Mouse (Mus musculus): ENCODE data around the gene Krt25. TPM values are rescaled to one million over a fixed set of nuclear protein-coding genes. Genes with fewer than 3 reads are reported as not detected.

Gene Krt25
- polyA plus RNA-seq, 1 experiment: not detected

DNA sequence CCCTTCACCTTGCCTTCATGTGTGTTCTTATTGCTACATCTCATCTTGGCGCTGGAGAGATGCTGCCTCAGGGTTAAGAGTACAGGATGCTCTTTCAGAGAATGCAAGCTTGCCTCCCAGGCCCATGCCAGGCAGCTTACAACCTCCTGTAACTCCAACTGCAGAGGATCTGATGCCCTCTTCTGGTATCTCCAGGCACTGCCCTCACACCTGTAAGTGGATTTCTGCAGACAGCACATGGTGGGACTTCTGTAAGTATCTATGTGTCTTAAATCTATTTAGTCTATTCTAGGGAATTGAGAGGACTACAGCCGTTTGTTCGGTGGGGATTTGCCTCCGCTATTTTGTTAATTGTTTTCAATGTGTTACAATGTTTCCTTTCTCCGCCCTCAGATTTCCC lies 29.9 kb downstream of the Krt25 start:
- Histone ChIP-seq H3ac (ENCODE audit: control insufficient read depth, insufficient read length, low read depth) (no peak overlapping the region), H3K27me3 (ENCODE audit: control insufficient read depth, insufficient read depth, insufficient read length) (peaks cover 13% of the 10 kb centered on the region), H3K79me2 (ENCODE audit: control insufficient read depth, insufficient read depth) (no peaks in the 10 kb centered on the region), H3K4me3 (ENCODE audit: insufficient read depth, poor library complexity, severe bottlenecking) (no peak overlapping the region), H3K36me3 (ENCODE audit: control insufficient read depth, insufficient read depth) (no peaks in the 10 kb centered on the region), H3K79me3 (ENCODE audit: low read depth) (no peaks in the 10 kb centered on the region)
- TF ChIP-seq CTCF (IDR thresholded peaks at IDR 0.05; ENCODE audit: control insufficient read depth, insufficient read depth, insufficient read length) (no peak), MYOD1 (IDR thresholded peaks at IDR 0.05; ENCODE audit: control insufficient read depth, insufficient read length, low read depth) (no peak), CEBPB (IDR thresholded peaks at IDR 0.05; ENCODE audit: low read depth) (no peak), FOSL1 (IDR thresholded peaks at IDR 0.05; ENCODE audit: insufficient read depth, low read length, poor library complexity, severe bottlenecking) (no peak), USF1 (IDR thresholded peaks at IDR 0.05; ENCODE audit: low read depth) (no peak)

DNA sequence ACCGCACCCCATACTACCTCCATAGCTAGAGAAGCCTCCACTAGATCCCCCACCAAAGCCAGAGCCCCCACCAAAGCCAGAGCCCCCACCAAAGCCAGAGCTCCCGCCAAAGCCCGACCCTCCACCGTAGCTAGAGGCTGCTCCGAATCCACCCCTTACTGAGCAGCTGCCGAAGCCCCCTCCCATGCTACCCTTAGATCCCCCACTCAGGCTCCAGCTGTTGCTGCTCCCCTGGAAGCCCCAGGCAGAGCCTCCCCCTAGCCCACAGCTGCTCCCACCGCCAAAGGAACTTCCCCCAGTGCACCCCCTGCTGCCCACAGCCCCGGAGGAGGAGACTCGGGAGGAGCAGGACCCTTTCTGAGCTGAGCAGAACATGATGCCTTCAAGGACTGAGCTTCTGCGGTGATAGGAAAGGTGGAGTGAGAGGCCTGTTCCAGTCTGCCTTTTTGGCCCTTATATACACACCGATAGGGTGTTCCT lies 37.9 kb downstream of the Krt25 start, which contains the start of gene Krt24:
TSS of gene Krt24 (minus strand) at position 430 of the 480 bp plus-strand sequence.
- H3K27me3 ChIP-seq (ENCODE audit: control insufficient read depth, insufficient read depth, insufficient read length): peaks cover 57% of the 10 kb centered on the region

DNA sequence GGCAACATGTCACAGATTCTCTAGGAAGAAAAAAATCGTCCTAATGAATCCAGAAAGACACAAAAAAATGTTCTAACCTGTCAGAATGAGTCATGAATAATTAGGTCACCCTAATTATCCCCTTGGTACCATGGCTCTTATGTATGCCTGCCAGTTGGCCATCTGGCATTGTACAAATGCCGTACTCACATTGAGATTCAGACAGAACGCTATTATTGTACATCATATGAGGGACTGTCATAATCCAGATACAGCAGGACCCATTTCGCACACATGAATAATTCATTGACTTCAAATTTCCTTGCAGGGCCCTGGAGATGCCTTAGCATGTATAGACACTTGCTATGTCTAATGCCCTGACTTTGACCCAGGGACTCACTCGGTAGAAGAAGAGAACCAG lies 38.7 kb downstream of the Krt25 start:
- Histone ChIP-seq H3K27me3 (ENCODE audit: control insufficient read depth, insufficient read depth, insufficient read length) (peaks cover 57% of the 10 kb centered on the region), H3K79me3 (ENCODE audit: low read depth) (no peaks in the 10 kb centered on the region), H3K36me3 (ENCODE audit: control insufficient read depth, insufficient read depth) (no peaks in the 10 kb centered on the region), H3ac (ENCODE audit: control insufficient read depth, insufficient read length, low read depth) (no peak overlapping the region), H3K4me3 (ENCODE audit: insufficient read depth, poor library complexity, severe bottlenecking) (no peak overlapping the region), H3K79me2 (ENCODE audit: control insufficient read depth, insufficient read depth) (no peaks in the 10 kb centered on the region)
- TF ChIP-seq CTCF (IDR thresholded peaks at IDR 0.05; ENCODE audit: control insufficient read depth, insufficient read depth, insufficient read length) (no peak), USF1 (IDR thresholded peaks at IDR 0.05; ENCODE audit: low read depth) (no peak), MYOG (IDR thresholded peaks at IDR 0.05; ENCODE audit: control insufficient read depth, extremely low read depth, insufficient read length) (no peak), FOSL1 (IDR thresholded peaks at IDR 0.05; ENCODE audit: insufficient read depth, low read length, poor library complexity, severe bottlenecking) (no peak), CEBPB (IDR thresholded peaks at IDR 0.05; ENCODE audit: low read depth) (no peak), MYOD1 (IDR thresholded peaks at IDR 0.05; ENCODE audit: control insufficient read depth, insufficient read length, low read depth) (no peak), MAX (IDR thresholded peaks at IDR 0.05) (no peak)

More for the DNA sequence above, 37.9 kb downstream of the Krt25 start, which contains the start of gene Krt24:
- H3K79me3 ChIP-seq (ENCODE audit: low read depth): no peaks in the 10 kb centered on the region
- H3K79me2 ChIP-seq (ENCODE audit: control insufficient read depth, insufficient read depth): no peaks in the 10 kb centered on the region
- H3K36me3 ChIP-seq (ENCODE audit: control insufficient read depth, insufficient read depth): no peaks in the 10 kb centered on the region
- no peak within 1 kb of the TSS for H3ac ChIP-seq (ENCODE audit: control insufficient read depth, insufficient read length, low read depth)
- no peak within 1 kb of the TSS for H3K4me3 ChIP-seq (ENCODE audit: insufficient read depth, poor library complexity, severe bottlenecking)
- TF ChIP-seq MYOG (IDR thresholded peaks at IDR 0.05; ENCODE audit: control insufficient read depth, extremely low read depth, insufficient read length): no peak
- no peak for TF ChIP-seq MAX (IDR thresholded peaks at IDR 0.05)
- no peak for TF ChIP-seq USF1 (IDR thresholded peaks at IDR 0.05; ENCODE audit: low read depth)
- no peak for TF ChIP-seq MYOD1 (IDR thresholded peaks at IDR 0.05; ENCODE audit: control insufficient read depth, insufficient read length, low read depth)
- no peak for TF ChIP-seq CEBPB (IDR thresholded peaks at IDR 0.05; ENCODE audit: low read depth)
- TF ChIP-seq FOSL1 (IDR thresholded peaks at IDR 0.05; ENCODE audit: insufficient read depth, low read length, poor library complexity, severe bottlenecking): no peak
- no peak for TF ChIP-seq CTCF (IDR thresholded peaks at IDR 0.05; ENCODE audit: control insufficient read depth, insufficient read depth, insufficient read length)

DNA sequence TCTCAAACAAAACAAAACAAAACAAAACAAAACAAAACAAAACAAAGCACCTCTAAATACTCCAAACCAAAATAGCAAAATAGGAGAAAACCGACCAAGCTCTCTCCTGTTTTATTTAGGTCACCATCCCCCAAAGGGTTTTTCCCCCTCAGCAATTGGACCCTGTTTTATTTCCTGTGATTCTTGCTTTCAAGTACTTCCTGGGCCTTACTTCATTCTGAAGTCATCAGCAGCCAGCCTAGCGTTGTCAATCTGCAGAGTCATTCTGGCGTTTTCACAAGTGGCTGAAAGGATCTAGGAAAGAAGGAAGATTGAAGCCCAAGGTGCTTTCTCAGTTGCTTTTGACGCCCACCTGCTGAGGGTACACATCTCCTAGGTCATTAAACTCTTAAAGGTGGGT lies 39.4 kb downstream of the Krt25 start:
- Histone ChIP-seq H3K27me3 (ENCODE audit: control insufficient read depth, insufficient read depth, insufficient read length) (peaks cover 59% of the 10 kb centered on the region), H3K79me2 (ENCODE audit: control insufficient read depth, insufficient read depth) (no peaks in the 10 kb centered on the region), H3K36me3 (ENCODE audit: control insufficient read depth, insufficient read depth) (no peaks in the 10 kb centered on the region), H3K4me3 (ENCODE audit: insufficient read depth, poor library complexity, severe bottlenecking) (no peak overlapping the region), H3ac (ENCODE audit: control insufficient read depth, insufficient read length, low read depth) (no peak overlapping the region), H3K79me3 (ENCODE audit: low read depth) (no peaks in the 10 kb centered on the region)
- TF ChIP-seq CTCF (IDR thresholded peaks at IDR 0.05; ENCODE audit: control insufficient read depth, insufficient read depth, insufficient read length): no peak
- TF ChIP-seq MYOD1 (IDR thresholded peaks at IDR 0.05; ENCODE audit: control insufficient read depth, insufficient read length, low read depth): no peak
- no peak for TF ChIP-seq MAX (IDR thresholded peaks at IDR 0.05)
- TF ChIP-seq FOSL1 (IDR thresholded peaks at IDR 0.05; ENCODE audit: insufficient read depth, low read length, poor library complexity, severe bottlenecking): no peak
- no peak for TF ChIP-seq CEBPB (IDR thresholded peaks at IDR 0.05; ENCODE audit: low read depth)
- TF ChIP-seq USF1 (IDR thresholded peaks at IDR 0.05; ENCODE audit: low read depth): no peak
- TF ChIP-seq MYOG (IDR thresholded peaks at IDR 0.05; ENCODE audit: control insufficient read depth, extremely low read depth, insufficient read length): no peak

DNA sequence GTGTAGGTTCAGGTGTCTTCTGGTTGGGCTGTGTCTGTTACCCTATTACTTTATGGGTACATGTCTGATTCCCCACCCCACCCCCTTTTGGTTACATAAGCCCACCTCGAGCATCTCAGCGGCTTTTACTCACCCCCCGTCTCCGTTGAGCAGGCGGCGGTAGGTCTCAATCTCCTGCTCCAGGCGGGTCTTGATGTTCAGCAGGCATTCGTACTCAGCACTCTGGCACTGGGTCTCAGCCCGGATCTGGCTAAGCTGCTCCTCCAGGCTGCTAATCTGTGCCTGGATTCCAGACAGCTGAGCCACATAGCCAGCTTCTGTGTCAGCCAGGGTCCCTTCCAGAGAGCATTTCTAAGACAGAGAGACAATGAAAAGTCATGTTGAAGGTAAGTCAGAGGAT lies 41.6 kb downstream of the Krt25 start:
- TF ChIP-seq USF1 (IDR thresholded peaks at IDR 0.05; ENCODE audit: low read depth) (no peak), FOSL1 (IDR thresholded peaks at IDR 0.05; ENCODE audit: insufficient read depth, low read length, poor library complexity, severe bottlenecking) (no peak), CEBPB (IDR thresholded peaks at IDR 0.05; ENCODE audit: low read depth) (no peak), CTCF (IDR thresholded peaks at IDR 0.05; ENCODE audit: control insufficient read depth, insufficient read depth, insufficient read length) (no peak), MYOG (IDR thresholded peaks at IDR 0.05; ENCODE audit: control insufficient read depth, extremely low read depth, insufficient read length) (no peak), MYOD1 (IDR thresholded peaks at IDR 0.05; ENCODE audit: control insufficient read depth, insufficient read length, low read depth) (no peak), MAX (IDR thresholded peaks at IDR 0.05) (no peak)
- H3K79me3 ChIP-seq (ENCODE audit: low read depth): no peaks in the 10 kb centered on the region

DNA sequence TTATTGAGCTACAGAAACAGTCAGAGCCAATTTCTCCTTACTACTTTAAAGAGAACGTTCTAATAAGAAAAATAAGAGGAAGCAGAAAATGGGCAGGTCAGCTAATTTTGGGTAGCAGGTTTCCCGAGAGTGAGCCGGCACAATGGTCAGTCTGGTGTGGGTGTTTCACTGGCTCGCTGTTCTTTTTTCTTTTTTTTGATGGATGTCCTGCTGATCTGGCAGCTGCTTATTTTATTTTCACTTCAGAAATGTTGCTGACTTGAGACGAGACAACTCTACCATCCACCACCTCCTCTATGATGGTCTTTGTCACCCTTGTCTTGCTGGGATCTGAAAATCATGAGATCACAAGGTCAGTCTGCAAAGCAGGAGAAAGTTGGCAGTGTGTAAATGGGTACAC lies 42.8 kb downstream of the Krt25 start:
- no peak for TF ChIP-seq MYOD1 (IDR thresholded peaks at IDR 0.05; ENCODE audit: control insufficient read depth, insufficient read length, low read depth)
- no peaks in the 10 kb centered on the region for H3K79me2 ChIP-seq (ENCODE audit: control insufficient read depth, insufficient read depth)
- no peaks in the 10 kb centered on the region for H3K79me3 ChIP-seq (ENCODE audit: low read depth)
- H3K27me3 ChIP-seq (ENCODE audit: control insufficient read depth, insufficient read depth, insufficient read length): peaks cover 76% of the 10 kb centered on the region
- no peak overlapping the region for H3K4me3 ChIP-seq (ENCODE audit: insufficient read depth, poor library complexity, severe bottlenecking)
- H3K36me3 ChIP-seq (ENCODE audit: control insufficient read depth, insufficient read depth): no peaks in the 10 kb centered on the region
- no peak overlapping the region for H3ac ChIP-seq (ENCODE audit: control insufficient read depth, insufficient read length, low read depth)

More for the DNA sequence above, 41.6 kb downstream of the Krt25 start:
- H3K27me3 ChIP-seq (ENCODE audit: control insufficient read depth, insufficient read depth, insufficient read length): peaks cover 77% of the 10 kb centered on the region
- H3K4me3 ChIP-seq (ENCODE audit: insufficient read depth, poor library complexity, severe bottlenecking): no peak overlapping the region
- no peaks in the 10 kb centered on the region for H3K36me3 ChIP-seq (ENCODE audit: control insufficient read depth, insufficient read depth)
- H3ac ChIP-seq (ENCODE audit: control insufficient read depth, insufficient read length, low read depth): no peak overlapping the region
- no peaks in the 10 kb centered on the region for H3K79me2 ChIP-seq (ENCODE audit: control insufficient read depth, insufficient read depth)
